Mouse (Mus musculus) small intestine, adult 2 months (tissue): Measurements from ENCODE around the gene Ddx10.

Experiments used
- CTCF ChIP-seq: fragments of 200-500 bp; IDR thresholded peaks from 2 replicates; pipeline ENCODE4 v1.5.1; 2012; ENCODE audit warnings: low read depth, mild to moderate bottlenecking, control low read depth, inconsistent platforms, low read length, moderate library complexity, mixed read lengths; ENCODE audit not compliant: insufficient replicate concordance, insufficient read length; ENCODE audit errors: extremely low read depth
- POLR2A ChIP-seq: fragments of 200-500 bp; IDR thresholded peaks from 2 replicates; pipeline ENCODE4 v1.6.1; 2012; ENCODE audit warnings: low read depth, mild to moderate bottlenecking, control low read depth, inconsistent platforms, low read length, moderate library complexity

DNA sequence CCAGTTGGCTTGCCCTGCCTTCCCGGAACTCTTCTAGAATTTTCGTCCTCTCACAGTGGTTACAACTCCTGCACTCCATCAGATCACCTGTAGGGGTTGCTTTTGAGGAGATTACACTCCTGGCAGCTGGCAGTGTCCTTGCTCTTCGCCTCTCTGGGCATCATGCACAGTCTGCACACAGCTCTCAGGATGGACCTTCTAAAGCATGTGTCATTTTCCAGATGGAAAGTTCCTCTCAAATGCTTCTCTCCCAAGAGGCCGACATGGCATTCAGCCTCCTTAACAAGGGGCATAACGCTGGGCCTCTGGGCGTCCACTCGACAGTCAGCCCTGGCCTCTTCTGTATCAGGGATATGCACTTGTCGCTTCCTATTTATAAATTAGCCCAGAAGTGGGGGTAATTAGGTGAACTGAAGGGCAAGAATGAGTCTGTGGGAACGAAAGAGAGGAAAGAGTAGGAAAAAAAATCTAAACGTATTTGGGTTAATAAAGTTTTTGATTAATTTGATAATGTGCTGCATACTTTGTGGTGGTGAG is 174.2 kb downstream of the Ddx10 start:
- TF ChIP-seq CTCF = no peak
- TF ChIP-seq POLR2A = no peak
